Mouse (Mus musculus) stomach, embryonic 15.5 days (tissue): ENCODE measurements at regions not wholly inside any gene's neighbourhood (a gene's known extent, or its start where the extent isn't known, plus 50 kb on each side); places are given as distances from the start of the nearest gene placed in this dataset.
A peak's percentile ranks its signal among the peaks of the same experiment; 100 is the strongest.

Source experiments
- ATAC-seq: fragments of 200-750 bp; cut with Nextera tagmentation; 2 replicates; pipeline ENCODE4 v1.8.0; 2017; ENCODE audit warnings: low read depth, moderate number of reproducible peaks, moderate TSS enrichment; ENCODE audit not compliant: insufficient read depth, low FRiP score
- H3K27ac ChIP-seq: fragments of 300-500 bp; sonication (generic); 2 replicates; pipeline ENCODE4 v1.5.1; 2015; ENCODE audit warnings: mild to moderate bottlenecking, inconsistent platforms
- H3K27me3 ChIP-seq: fragments of 300-500 bp; sonication (generic); replicated peaks from 2 replicates; pipeline ENCODE4 v1.6.1; 2015; ENCODE audit warnings: inconsistent platforms
- H3K36me3 ChIP-seq: fragments of 300-500 bp; sonication (generic); 2 replicates; pipeline ENCODE4 v1.6.1; 2015; ENCODE audit warnings: inconsistent platforms
- H3K4me1 ChIP-seq: fragments of 300-500 bp; sonication (generic); 2 replicates; pipeline ENCODE4 v1.6.1; 2015; ENCODE audit warnings: inconsistent platforms
- H3K4me2 ChIP-seq: fragments of 300-500 bp; sonication (generic); 2 replicates; pipeline ENCODE4 v1.6.1; 2015; ENCODE audit warnings: mild to moderate bottlenecking, inconsistent platforms
- H3K4me3 ChIP-seq: fragments of 300-500 bp; sonication (generic); replicated peaks from 2 replicates; pipeline ENCODE4 v1.5.1; 2015; ENCODE audit warnings: inconsistent platforms
- H3K9ac ChIP-seq: fragments of 300-500 bp; sonication (generic); 2 replicates; pipeline ENCODE4 v1.6.1; 2015; ENCODE audit warnings: inconsistent platforms
- H3K9me3 ChIP-seq: fragments of 300-500 bp; sonication (generic); 2 replicates; pipeline ENCODE4 v1.6.1; 2016; ENCODE audit warnings: inconsistent platforms
- WGBS: fragments of 180-500 bp; shearing (Covaris S2); methylation state at CpG from one replicate; pipeline ENCODE4 v1.1.7; 2015; 5-methylcytosine and 5-hydroxymethylcytosine counted together

DNA sequence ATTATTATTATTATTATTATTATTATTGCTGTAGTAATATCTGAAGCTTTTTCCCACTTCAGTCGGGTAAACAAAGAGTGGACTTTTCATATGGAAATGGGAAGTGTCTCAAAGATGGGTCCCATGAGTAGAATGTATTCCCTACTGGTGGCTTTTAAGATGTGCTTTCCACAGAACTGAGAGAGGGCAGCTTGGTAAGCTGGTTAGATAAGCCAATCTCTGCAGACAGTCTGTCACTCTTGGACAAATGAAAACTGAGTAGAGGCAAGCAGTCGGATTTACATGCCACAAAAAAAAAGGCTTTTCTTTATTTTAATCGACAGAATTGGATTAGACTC is 363.7 kb downstream of the Btg1 start:
- no peaks in the 10 kb centered on the region for H3K27me3 ChIP-seq
- H3K9ac ChIP-seq, result no peak overlapping the region
- no peak for ATAC-seq
- no peak overlapping the region for H3K4me3 ChIP-seq
- no peak overlapping the region for H3K27ac ChIP-seq
- H3K36me3 ChIP-seq, result no peaks in the 10 kb centered on the region
- H3K4me2 ChIP-seq, result no peak overlapping the region
- no peaks in the 10 kb centered on the region for H3K4me1 ChIP-seq
- H3K9me3 ChIP-seq, result no peaks in the 10 kb centered on the region
- WGBS, result 74% methylated on average over 3 of the region's 3 CpGs

DNA sequence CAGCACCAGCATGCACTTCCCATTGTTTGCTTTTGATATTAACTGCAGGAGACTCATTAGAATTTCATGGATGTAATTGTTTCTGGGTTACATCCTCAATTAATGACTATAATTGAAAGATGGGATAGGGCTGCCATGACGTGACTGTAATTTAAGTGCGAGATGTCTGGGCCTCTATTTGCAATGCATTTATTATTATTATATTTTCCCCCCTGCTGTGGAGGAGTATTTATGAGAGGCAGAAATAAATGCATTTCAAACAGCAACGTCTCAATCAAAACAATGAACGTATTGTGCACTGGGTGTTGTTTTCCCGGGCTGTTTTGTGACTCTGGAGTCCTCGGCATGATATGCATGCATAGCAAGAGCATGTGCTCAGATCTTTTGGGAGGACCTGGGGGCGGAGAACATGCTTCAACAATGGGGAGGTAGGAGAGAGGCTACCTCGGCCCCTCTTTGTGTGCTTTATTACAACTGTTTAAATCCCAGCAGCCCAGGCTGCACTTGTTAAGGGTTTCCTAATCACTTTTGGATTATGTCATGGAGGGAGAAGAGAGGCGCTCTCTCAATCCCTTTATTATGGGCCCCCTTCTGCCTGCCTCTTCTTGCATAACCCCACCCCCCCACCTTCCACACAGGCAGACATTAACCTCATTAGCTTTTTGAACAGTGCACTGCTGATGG is 364.2 kb downstream of the Btg1 start:
- Histone ChIP-seq H3K9ac (no peak overlapping the region), H3K4me1 (no peaks in the 10 kb centered on the region), H3K36me3 (no peaks in the 10 kb centered on the region), H3K4me3 (no peak overlapping the region), H3K9me3 (no peaks in the 10 kb centered on the region), H3K4me2 (no peak overlapping the region), H3K27me3 (no peaks in the 10 kb centered on the region), H3K27ac (no peak overlapping the region)
- ATAC-seq, result peak; percentile 66; the same call in 1 of the 2 replicates
- 72% methylated on average over 9 of the region's 9 CpGs for WGBS

DNA sequence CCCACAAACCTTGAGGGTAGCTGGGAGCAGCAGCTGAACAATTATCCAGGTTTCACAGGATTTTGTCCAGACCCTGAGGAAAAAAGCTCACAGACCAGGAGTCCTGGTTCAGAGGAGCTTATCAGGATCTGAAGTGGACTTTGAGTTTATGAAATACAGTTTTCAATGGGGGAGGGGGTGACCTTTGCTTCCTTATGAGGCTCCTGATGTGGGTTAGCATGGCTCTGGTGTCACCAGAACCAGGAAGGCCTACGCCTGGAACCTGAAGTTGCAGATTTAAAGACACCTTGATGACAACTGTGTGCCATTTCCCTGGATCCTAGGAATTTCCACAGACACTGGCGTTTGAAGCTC is 364.7 kb downstream of the Btg1 start:
- ATAC-seq, result no peak
- Histone ChIP-seq H3K27ac (no peak overlapping the region), H3K27me3 (no peaks in the 10 kb centered on the region), H3K36me3 (no peaks in the 10 kb centered on the region), H3K4me3 (no peak overlapping the region), H3K4me2 (no peak overlapping the region), H3K9ac (no peak overlapping the region), H3K9me3 (no peaks in the 10 kb centered on the region), H3K4me1 (no peaks in the 10 kb centered on the region)
- 82% methylated on average over 2 of the region's 2 CpGs for WGBS

DNA sequence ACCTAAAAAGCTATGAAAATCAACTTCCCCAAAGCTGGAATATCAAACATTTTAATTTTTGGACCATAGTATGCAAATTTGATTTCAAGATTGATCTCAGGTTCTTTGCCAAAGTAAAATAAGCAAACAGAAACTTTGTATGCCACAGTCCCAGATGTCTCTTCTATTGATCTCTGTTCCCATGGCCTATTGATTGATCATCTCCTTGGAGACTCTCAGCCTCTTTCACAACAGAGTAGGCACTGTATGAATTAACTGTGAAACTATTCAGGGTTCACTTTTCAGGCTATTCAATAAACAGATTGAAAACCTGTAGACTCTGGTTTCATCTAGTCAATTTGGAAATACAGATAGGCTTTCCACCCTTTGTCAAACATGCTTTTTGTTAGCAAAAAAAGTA is 384.1 kb downstream of the Btg1 start:
- H3K9ac ChIP-seq, result no peak overlapping the region
- H3K9me3 ChIP-seq, result no peaks in the 10 kb centered on the region
- no peak for ATAC-seq
- no peak overlapping the region for H3K4me2 ChIP-seq
- H3K36me3 ChIP-seq, result no peaks in the 10 kb centered on the region
- no peak overlapping the region for H3K4me3 ChIP-seq
- H3K27ac ChIP-seq, result no peak overlapping the region
- no peaks in the 10 kb centered on the region for H3K27me3 ChIP-seq
- no peaks in the 10 kb centered on the region for H3K4me1 ChIP-seq

DNA sequence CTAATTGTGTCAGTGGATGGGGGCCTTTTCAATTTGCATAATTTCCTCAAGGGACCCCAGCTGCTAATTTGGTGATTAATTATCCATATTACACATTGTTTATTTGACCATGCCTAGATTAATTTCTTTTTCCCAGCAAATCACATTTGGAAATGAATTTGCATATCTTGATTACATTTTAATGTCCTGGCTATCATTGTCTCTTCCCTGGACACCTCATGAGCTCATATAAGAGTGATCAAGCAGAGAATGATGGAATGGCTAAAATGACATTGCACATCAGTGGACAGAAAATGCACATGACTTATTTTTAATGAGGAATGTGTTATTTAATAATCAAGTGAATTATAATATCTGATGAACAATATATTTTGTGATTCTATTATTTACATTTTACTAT is 392.1 kb downstream of the Btg1 start:
- H3K4me1 ChIP-seq, result no peaks in the 10 kb centered on the region
- no peak for ATAC-seq
- H3K27me3 ChIP-seq, result no peaks in the 10 kb centered on the region
- no peak overlapping the region for H3K9ac ChIP-seq
- H3K27ac ChIP-seq, result no peak overlapping the region
- H3K9me3 ChIP-seq, result no peaks in the 10 kb centered on the region
- no peak overlapping the region for H3K4me3 ChIP-seq
- no peaks in the 10 kb centered on the region for H3K36me3 ChIP-seq
- H3K4me2 ChIP-seq, result no peak overlapping the region

DNA sequence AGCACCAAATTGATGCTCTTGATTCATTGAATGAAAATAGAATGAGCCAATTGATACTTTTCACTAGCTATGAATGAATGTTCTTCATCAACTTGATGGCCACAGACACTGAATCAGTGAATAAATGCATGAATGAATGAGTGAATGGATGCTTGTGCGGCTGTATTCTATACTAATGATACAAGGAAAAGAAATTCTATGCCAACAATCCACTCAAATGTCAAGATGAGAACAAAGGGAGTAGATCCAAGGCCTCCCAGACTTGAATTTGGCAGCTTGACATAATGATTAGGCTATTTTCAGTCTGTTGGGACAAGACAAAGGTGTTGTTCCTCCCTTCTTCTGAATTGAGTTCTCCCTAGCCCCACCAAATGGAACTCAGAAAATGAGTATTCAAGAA is 393.1 kb downstream of the Btg1 start:
- Histone ChIP-seq H3K27ac (no peak overlapping the region), H3K9ac (no peak overlapping the region), H3K4me2 (no peak overlapping the region), H3K27me3 (no peaks in the 10 kb centered on the region), H3K9me3 (no peaks in the 10 kb centered on the region), H3K36me3 (no peaks in the 10 kb centered on the region), H3K4me1 (no peaks in the 10 kb centered on the region), H3K4me3 (no peak overlapping the region)
- WGBS, result 81% methylated on average over 1 of the region's 1 CpGs
- ATAC-seq, result no peak

DNA sequence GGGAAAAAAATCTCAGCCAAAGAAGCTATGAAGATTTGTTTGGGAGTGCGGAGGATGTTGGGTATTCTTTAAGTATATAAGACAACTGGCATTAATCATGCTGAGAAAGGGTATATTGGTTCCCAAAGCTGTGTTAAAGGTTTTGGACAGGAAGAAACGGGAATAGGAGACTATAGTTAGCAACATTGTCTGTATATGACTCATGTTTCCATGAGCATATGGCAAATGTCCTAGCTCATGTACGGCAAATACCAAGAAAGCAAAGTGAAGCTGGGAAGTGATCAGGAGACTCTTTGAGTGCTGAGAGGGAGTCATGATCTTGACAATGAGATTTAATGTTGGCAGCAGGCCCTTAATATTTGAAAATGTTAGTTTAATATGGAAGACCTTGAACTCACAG is 401.8 kb downstream of the Btg1 start:
- Histone ChIP-seq H3K9ac (no peak overlapping the region), H3K27me3 (no peaks in the 10 kb centered on the region), H3K4me3 (no peak overlapping the region), H3K36me3 (no peaks in the 10 kb centered on the region), H3K4me1 (no peaks in the 10 kb centered on the region), H3K4me2 (no peak overlapping the region), H3K27ac (no peak overlapping the region), H3K9me3 (no peaks in the 10 kb centered on the region)
- 45% methylated on average over 3 of the region's 3 CpGs for WGBS
- no peak for ATAC-seq

DNA sequence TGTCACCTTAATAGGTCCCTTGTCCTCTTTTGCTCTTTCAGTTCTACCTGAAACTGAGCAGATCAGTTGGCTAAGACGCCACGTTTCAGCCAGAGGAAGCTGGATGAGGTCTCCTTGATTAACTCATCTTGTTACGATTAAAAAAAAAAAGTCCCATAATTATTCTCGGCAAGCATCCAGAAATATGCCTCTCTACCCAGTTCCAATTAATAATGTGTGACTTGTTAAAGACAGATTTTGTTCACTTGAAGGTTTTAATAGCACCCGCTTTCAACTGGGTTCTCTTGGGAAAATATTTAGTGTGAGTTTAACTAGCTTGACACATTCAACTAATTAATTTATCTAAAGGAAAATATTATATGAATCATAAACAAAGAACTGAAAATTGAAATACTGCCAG is 412.0 kb downstream of the Btg1 start:
- WGBS, result 85% methylated on average over 5 of the region's 5 CpGs
- no peak overlapping the region for H3K27ac ChIP-seq
- no peaks in the 10 kb centered on the region for H3K27me3 ChIP-seq
- no peak for ATAC-seq
- H3K36me3 ChIP-seq, result no peaks in the 10 kb centered on the region
- no peak overlapping the region for H3K4me2 ChIP-seq
- H3K4me3 ChIP-seq, result no peak overlapping the region
- H3K9me3 ChIP-seq, result no peaks in the 10 kb centered on the region
- H3K9ac ChIP-seq, result no peak overlapping the region
- H3K4me1 ChIP-seq, result no peaks in the 10 kb centered on the region

DNA sequence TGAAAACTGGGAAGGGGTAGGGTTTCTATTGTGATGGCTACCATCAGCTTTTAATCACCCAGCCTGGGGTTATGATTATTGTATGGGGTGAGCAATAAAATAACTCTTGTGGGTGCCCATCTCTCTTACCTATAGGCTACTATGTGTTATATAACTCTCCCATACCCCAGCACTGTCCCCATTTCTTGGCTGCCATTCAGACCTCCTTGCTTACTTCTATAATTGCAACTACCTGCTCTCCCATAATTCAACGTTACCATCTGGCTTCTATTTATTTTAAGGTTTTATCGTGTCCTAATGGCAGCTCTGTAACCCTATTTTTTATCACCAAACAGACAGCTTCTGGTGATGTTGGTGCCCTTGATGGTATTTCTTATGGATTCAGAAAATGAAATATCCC is 414.2 kb downstream of the Btg1 start:
- ATAC-seq, result no peak
- Histone ChIP-seq H3K36me3 (no peaks in the 10 kb centered on the region), H3K27me3 (no peaks in the 10 kb centered on the region), H3K9ac (no peak overlapping the region), H3K27ac (no peak overlapping the region), H3K9me3 (no peaks in the 10 kb centered on the region), H3K4me3 (no peak overlapping the region), H3K4me1 (no peaks in the 10 kb centered on the region), H3K4me2 (no peak overlapping the region)
- 76% methylated on average over 2 of the region's 2 CpGs for WGBS

DNA sequence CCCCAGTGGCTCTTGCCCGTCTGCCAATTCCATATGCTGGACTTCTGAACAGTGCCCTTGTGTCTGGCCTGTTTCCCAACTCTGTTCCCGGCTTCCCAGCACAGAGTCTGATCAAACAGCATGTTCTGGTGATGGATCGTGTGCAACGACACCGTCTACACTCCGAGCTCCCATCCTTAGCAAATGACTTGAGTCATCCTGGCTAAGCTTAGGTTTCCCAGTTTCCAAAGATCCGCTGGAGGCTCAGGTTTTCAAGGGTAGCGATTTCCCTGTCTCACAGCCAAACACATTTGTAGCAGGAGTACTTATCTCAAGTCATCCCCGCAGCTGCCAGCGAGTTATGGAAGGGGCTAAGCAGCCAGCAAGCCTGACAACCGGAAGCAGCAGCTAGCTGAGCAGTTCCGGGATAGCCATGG is 418.6 kb downstream of the Btg1 start:
- 63% methylated on average over 12 of the region's 12 CpGs for WGBS
- H3K9ac ChIP-seq, result no peak overlapping the region
- no peaks in the 10 kb centered on the region for H3K4me1 ChIP-seq
- no peaks in the 10 kb centered on the region for H3K9me3 ChIP-seq
- H3K27ac ChIP-seq, result no peak overlapping the region
- no peak overlapping the region for H3K4me3 ChIP-seq
- H3K4me2 ChIP-seq, result no peak overlapping the region
- ATAC-seq, result no peak
- H3K27me3 ChIP-seq, result no peaks in the 10 kb centered on the region
- H3K36me3 ChIP-seq, result no peaks in the 10 kb centered on the region

DNA sequence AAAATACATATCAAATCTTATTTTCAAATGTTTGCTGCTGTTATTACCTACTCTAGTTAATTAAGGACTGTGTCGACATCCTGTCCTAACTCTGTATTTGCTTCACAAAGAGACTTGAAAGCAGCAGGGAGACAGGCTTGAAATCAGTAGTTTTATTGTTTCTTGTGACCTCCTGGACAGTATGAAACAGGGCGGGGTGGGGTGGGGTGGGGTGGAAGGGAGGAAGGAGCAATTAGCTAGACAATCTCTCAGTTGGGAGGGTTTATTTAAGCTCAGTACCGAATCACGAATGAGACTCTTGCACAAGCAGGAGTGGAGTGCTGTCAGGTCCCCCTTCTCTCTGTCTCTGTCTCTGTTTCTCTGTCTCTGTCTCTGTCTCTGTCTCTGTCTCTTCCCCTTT is 421.2 kb downstream of the Btg1 start:
- Histone ChIP-seq H3K27me3 (no peaks in the 10 kb centered on the region), H3K9me3 (no peaks in the 10 kb centered on the region), H3K27ac (no peak overlapping the region), H3K36me3 (no peaks in the 10 kb centered on the region), H3K4me3 (no peak overlapping the region), H3K4me1 (no peaks in the 10 kb centered on the region), H3K9ac (no peak overlapping the region), H3K4me2 (no peak overlapping the region)
- no peak for ATAC-seq
- WGBS, result 53% methylated on average over 4 of the region's 4 CpGs

DNA sequence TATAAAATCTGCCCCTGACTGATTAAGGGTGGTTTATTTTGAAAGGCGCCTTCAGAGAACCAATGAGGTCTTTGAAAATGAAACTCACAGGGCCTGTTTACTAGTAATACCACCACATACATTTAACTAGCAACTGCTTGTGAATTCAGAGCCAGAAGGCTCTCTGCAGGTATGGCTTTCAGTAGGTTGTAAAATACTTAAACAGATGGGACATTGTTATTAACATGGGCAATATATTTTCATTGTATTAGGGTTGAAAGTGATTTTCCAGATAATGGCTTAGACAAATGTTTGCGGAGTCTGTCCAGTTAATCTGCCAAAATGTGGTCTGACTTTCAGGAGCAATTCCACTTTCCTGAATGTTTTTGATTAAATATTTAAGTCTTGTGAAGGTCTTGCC is 430.8 kb downstream of the Btg1 start:
- ATAC-seq, result no peak
- no peak overlapping the region for H3K4me2 ChIP-seq
- H3K9ac ChIP-seq, result no peak overlapping the region
- no peaks in the 10 kb centered on the region for H3K27me3 ChIP-seq
- H3K27ac ChIP-seq, result no peak overlapping the region
- WGBS, result 80% methylated on average over 2 of the region's 2 CpGs
- H3K4me3 ChIP-seq, result no peak overlapping the region
- no peaks in the 10 kb centered on the region for H3K4me1 ChIP-seq
- H3K9me3 ChIP-seq, result no peaks in the 10 kb centered on the region
- H3K36me3 ChIP-seq, result no peaks in the 10 kb centered on the region

DNA sequence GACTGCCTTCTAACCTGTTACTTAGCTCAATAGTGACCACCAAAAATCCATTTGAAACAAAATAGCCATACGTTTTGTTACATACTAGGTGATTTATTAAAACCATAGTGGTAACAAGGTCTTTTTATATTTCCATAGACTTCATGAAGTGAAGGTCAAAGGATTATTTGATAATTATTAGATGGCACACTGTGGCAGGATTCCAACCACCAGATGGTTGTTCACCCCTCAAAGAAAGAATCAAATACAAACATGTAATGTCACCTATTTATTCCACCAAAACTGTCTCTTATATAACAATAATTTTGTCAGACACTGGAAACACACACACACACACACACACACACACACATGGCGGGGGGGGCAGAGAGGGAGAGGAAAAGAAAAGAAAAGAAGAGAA is 431.2 kb downstream of the Btg1 start:
- Histone ChIP-seq H3K4me1 (no peaks in the 10 kb centered on the region), H3K9ac (no peak overlapping the region), H3K27ac (no peak overlapping the region), H3K4me3 (no peak overlapping the region), H3K27me3 (no peaks in the 10 kb centered on the region), H3K36me3 (no peaks in the 10 kb centered on the region), H3K4me2 (no peak overlapping the region), H3K9me3 (no peaks in the 10 kb centered on the region)
- ATAC-seq, result no peak
- 72% methylated on average over 2 of the region's 2 CpGs for WGBS
